Mouse (Mus musculus) kidney, adult 2 months (tissue): Measurements from ENCODE around the gene B4galnt3.

Experiments
- CTCF ChIP-seq: fragments of 200-500 bp; conservative IDR thresholded peaks from 2 replicates; pipeline ENCODE4 v1.5.1; 2011; ENCODE audit warnings: low read depth, mild to moderate bottlenecking, control low read depth, low read length, moderate library complexity, mixed read lengths; ENCODE audit not compliant: insufficient read depth, insufficient read length
- POLR2A ChIP-seq: fragments of 200-500 bp; IDR thresholded peaks from one replicate; pipeline ENCODE4 v1.6.1; 2011; ENCODE audit warnings: low read depth, low read length, control low read depth

- TF ChIP-seq CTCF = no peak
- no peak for TF ChIP-seq POLR2A
Measured at GRCm38 (mm10) chr6:120241453-120241852, 52.9 kb downstream of the B4galnt3 start.
